Comparison of ENCODE assay signal across 21 mouse cellular contexts in the genomic region with DNA sequence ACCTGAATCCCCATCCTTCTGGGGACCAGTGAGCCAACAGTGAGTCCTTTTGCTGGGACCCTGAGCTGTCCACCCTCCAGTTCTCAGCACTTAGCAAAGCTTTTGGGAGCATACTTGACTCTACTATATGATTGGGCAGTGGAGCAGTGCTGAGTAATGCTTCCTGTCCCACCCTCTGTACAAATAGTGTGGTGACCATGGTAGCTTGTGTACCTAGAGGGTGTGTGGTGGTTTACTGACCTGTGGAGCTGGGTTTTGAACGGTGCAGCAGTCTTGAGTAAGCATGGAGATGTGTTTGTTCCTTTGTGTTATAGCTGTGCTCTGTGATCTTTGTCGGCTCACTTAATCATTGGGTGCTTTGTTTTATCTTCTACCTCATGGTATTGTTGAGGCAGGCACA. TPM values are rescaled to one million over a fixed set of nuclear protein-coding genes. Genes with fewer than 3 reads are reported as not detected.
DNase-seq lines count a peak whose midpoint lies in the region; ATAC-seq and TF ChIP-seq lines count a peak whose summit lies in the region.
"Had no signal": no experiment of that assay in that cellular context is flagged by ENCODE, and none has a peak within 500 bp of the region (broad histone marks: within the 10 kb centered on the region; RNA-seq: fewer than 3 reads in every experiment).

No protein-coding gene starts in this region.

- H3K9me3 ChIP-seq in lung, embryonic 16.5 days (ENCODE audit: control insufficient read depth, low read length), result no peaks in the 10 kb centered on the region
- no peaks in the 10 kb centered on the region for H3K9me3 ChIP-seq in intestine, embryonic 16.5 days (ENCODE audit: control insufficient read depth, low read length)
- H3K9me3 ChIP-seq in liver, postnatal 0 days (ENCODE audit: low read length), result no peaks in the 10 kb centered on the region
- no peaks in the 10 kb centered on the region for H3K9me3 ChIP-seq in stomach, postnatal 0 days (ENCODE audit: control insufficient read depth, low read length)
- H3K9me3 ChIP-seq: embryonic facial prominence, embryonic 15.5 days; forebrain, embryonic 12.5 days; hindbrain, embryonic 13.5 days had no signal

- WGBS in lung, embryonic 16.5 days, result 53% methylated on average over 2 of the region's 2 CpGs
- 45% methylated on average over 2 of the region's 2 CpGs for WGBS in intestine, embryonic 16.5 days
- WGBS in liver, postnatal 0 days (ENCODE audit: insufficient replicate concordance), result 45% methylated on average over 2 of the region's 2 CpGs
- WGBS in stomach, postnatal 0 days, result 55% methylated on average over 2 of the region's 2 CpGs

- no peaks in the 10 kb centered on the region for H3K36me3 ChIP-seq in lung, embryonic 16.5 days (ENCODE audit: control insufficient read depth, insufficient read depth, low read length)
- H3K36me3 ChIP-seq in intestine, embryonic 16.5 days (ENCODE audit: control insufficient read depth, insufficient read depth, low read length), result no peaks in the 10 kb centered on the region
- no peaks in the 10 kb centered on the region for H3K36me3 ChIP-seq in liver, postnatal 0 days (replicated peaks; ENCODE audit: insufficient read depth, low read length)
- no peaks in the 10 kb centered on the region for H3K36me3 ChIP-seq in stomach, postnatal 0 days (ENCODE audit: control insufficient read depth, insufficient read depth, low read length)
- H3K36me3 ChIP-seq: embryonic facial prominence, embryonic 15.5 days; forebrain, embryonic 12.5 days; heart, embryonic 10.5 days; hindbrain, embryonic 13.5 days had no signal

- no peak for TF ChIP-seq EP300 in liver, postnatal 0 days (IDR thresholded peaks at IDR 0.05; ENCODE audit: low read depth)
- TF ChIP-seq EP300 in stomach, postnatal 0 days (optimal IDR thresholded peaks at IDR 0.05), result no peak

- ATAC-seq in lung, embryonic 16.5 days (ENCODE audit: low read depth), result 0 out of 2 replicates have a peak, but pooled peaks have one; percentile 31
- ATAC-seq in intestine, embryonic 16.5 days, result peak; percentile 79
- peak; percentile 44 for ATAC-seq in liver, postnatal 0 days
- ATAC-seq in stomach, postnatal 0 days (ENCODE audit: low FRiP score, low TSS enrichment), result peak; percentile 99
- ATAC-seq: forebrain, embryonic 16.5 days had no signal

- DNase-seq in lung, postnatal 14 days, result no peak
- DNase-seq in liver, postnatal 0 days, result no peak
- peak; percentile 65 for DNase-seq in stomach, postnatal 0 days (ENCODE audit: low spot score)
- no peak for DNase-seq in natural killer cell, adult 2 months (ENCODE audit: low spot score in 2 of 2)
- no peak for DNase-seq in embryo, embryonic 9.5 days (ENCODE audit: extremely low spot score)
- DNase-seq: adrenal gland, adult 8-10 months; adrenal gland, postnatal 36 days; cerebellum, adult 2 months; cerebellum, postnatal 10 days; gastrocnemius, postnatal 10 days; heart, adult 18-20 months; heart, postnatal 10 days; heart, postnatal 4 days had no signal

- no peak overlapping the region for H3K9ac ChIP-seq in lung, embryonic 16.5 days (ENCODE audit: low read length)
- no peak overlapping the region for H3K9ac ChIP-seq in intestine, embryonic 16.5 days (ENCODE audit: low read depth, low read length)
- no peak overlapping the region for H3K9ac ChIP-seq in liver, postnatal 0 days (replicated peaks)
- no peak overlapping the region for H3K9ac ChIP-seq in stomach, postnatal 0 days (ENCODE audit: low read length)
- H3K9ac ChIP-seq: embryonic facial prominence, embryonic 15.5 days; forebrain, embryonic 12.5 days; hindbrain, embryonic 13.5 days had no signal

- H3K4me3 ChIP-seq in lung, embryonic 16.5 days (ENCODE audit: low read length), result no peak overlapping the region
- H3K4me3 ChIP-seq in intestine, embryonic 16.5 days (ENCODE audit: low read length), result no peak overlapping the region
- H3K4me3 ChIP-seq in liver, postnatal 0 days (ENCODE audit: low read depth, low read length), result no peak overlapping the region
- H3K4me3 ChIP-seq in stomach, postnatal 0 days (ENCODE audit: low read depth, low read length), result no peak overlapping the region
- H3K4me3 ChIP-seq: embryonic facial prominence, embryonic 15.5 days; erythroblast, embryonic 14.5 days; forebrain, embryonic 12.5 days; heart, embryonic 10.5 days; hindbrain, embryonic 13.5 days had no signal

- H3K4me2 ChIP-seq in lung, embryonic 16.5 days (ENCODE audit: low read depth, low read length), result no peak overlapping the region
- H3K4me2 ChIP-seq in intestine, embryonic 16.5 days (ENCODE audit: low read depth, low read length), result no peak overlapping the region
- H3K4me2 ChIP-seq in liver, postnatal 0 days (ENCODE audit: low read depth, low read length), result no peak overlapping the region
- H3K4me2 ChIP-seq in stomach, postnatal 0 days (replicated peaks; ENCODE audit: low read depth), result no peak overlapping the region
- H3K4me2 ChIP-seq: embryonic facial prominence, embryonic 15.5 days; forebrain, embryonic 12.5 days; hindbrain, embryonic 13.5 days had no signal

- TF ChIP-seq CTCF in liver, postnatal 0 days (IDR thresholded peaks at IDR 0.05; ENCODE audit: low read depth), result no peak
- no peak for TF ChIP-seq CTCF in stomach, postnatal 0 days (IDR thresholded peaks at IDR 0.05; ENCODE audit: low read depth)

- H3K27me3 ChIP-seq in lung, embryonic 16.5 days (ENCODE audit: control insufficient read depth, insufficient read depth, low read depth, low read length), result no peaks in the 10 kb centered on the region
- no peaks in the 10 kb centered on the region for H3K27me3 ChIP-seq in intestine, embryonic 16.5 days (replicated peaks; ENCODE audit: control insufficient read depth, insufficient read depth, low read length)
- no peaks in the 10 kb centered on the region for H3K27me3 ChIP-seq in liver, postnatal 0 days (ENCODE audit: insufficient read depth, low read length)
- H3K27me3 ChIP-seq in stomach, postnatal 0 days (ENCODE audit: control insufficient read depth, insufficient read depth, low read length), result no peaks in the 10 kb centered on the region
- H3K27me3 ChIP-seq: embryonic facial prominence, embryonic 15.5 days; forebrain, embryonic 12.5 days; hindbrain, embryonic 13.5 days had no signal

- H3K27ac ChIP-seq in lung, embryonic 16.5 days (ENCODE audit: low read length), result no peak overlapping the region
- no peak overlapping the region for H3K27ac ChIP-seq in intestine, embryonic 16.5 days (ENCODE audit: low read length)
- H3K27ac ChIP-seq in liver, postnatal 0 days (ENCODE audit: low read depth), result no peak overlapping the region
- H3K27ac ChIP-seq in stomach, postnatal 0 days (replicated peaks), result no peak overlapping the region
- H3K27ac ChIP-seq: embryonic facial prominence, embryonic 15.5 days; forebrain, embryonic 12.5 days; heart, embryonic 10.5 days; hindbrain, embryonic 13.5 days had no signal

- no peaks in the 10 kb centered on the region for H3K4me1 ChIP-seq in lung, embryonic 16.5 days (replicated peaks; ENCODE audit: control insufficient read depth, insufficient read depth, low read length)
- 0 out of 2 replicates have a peak, but pooled peaks cover 3% of the 10 kb centered on the region for H3K4me1 ChIP-seq in intestine, embryonic 16.5 days (ENCODE audit: control insufficient read depth, insufficient read depth, low read length)
- no peaks in the 10 kb centered on the region for H3K4me1 ChIP-seq in liver, postnatal 0 days (ENCODE audit: insufficient read depth)
- H3K4me1 ChIP-seq in stomach, postnatal 0 days (replicated peaks; ENCODE audit: control insufficient read depth, insufficient read depth), result no peaks in the 10 kb centered on the region
- H3K4me1 ChIP-seq: embryonic facial prominence, embryonic 15.5 days; forebrain, embryonic 12.5 days; heart, embryonic 10.5 days; hindbrain, embryonic 13.5 days had no signal

RNA-seq across cellular contexts. Expression of a gene that starts 13.9 kb away (rescaled TPM):
- polyA plus RNA-seq in lung, embryonic 16.5 days (2015; fragmentation: Nextera tagmentation; extraction: Ambion mirVana), result 17.9 and 18.2 TPM in 2 replicates
- 11.2 and 11.9 TPM in 2 replicates for polyA plus RNA-seq in intestine, embryonic 16.5 days (2015; fragmentation: Nextera tagmentation; extraction: Ambion mirVana)
- polyA plus RNA-seq in liver, postnatal 0 days (2015; fragmentation: Nextera tagmentation; extraction: Ambion mirVana), result 6.7 and 8.2 TPM in 2 replicates
- 7.2 and 8.7 TPM in 2 replicates for polyA plus RNA-seq in stomach, postnatal 0 days (2015; fragmentation: Nextera tagmentation; extraction: Ambion mirVana)

Comparison
In these comparisons a context has a peak if more than half of its experiments do, and no peak if none do; other contexts are left out.
1. ATAC-seq: peak in every context shown above with its lines; median percentile 99 in stomach, postnatal 0 days; 79 in intestine, embryonic 16.5 days; 44 in liver, postnatal 0 days; 31 in lung, embryonic 16.5 days.